Mouse (Mus musculus) duodenum, adult 2 months (tissue): ENCODE measurements around the gene Rfk. TPM values are rescaled to one million over a fixed set of nuclear protein-coding genes. Genes with fewer than 3 reads are reported as not detected.

Experiments used
- polyA plus RNA-seq: library from polyadenylated mRNA; depleted of rRNA; stranded (reverse); fragments of >200 nt; gene quantifications from 2 replicates; pipeline ENCODE4 v1.2.3, GENCODE M21; 2012; ENCODE audit warnings: low replicate concordance; rRNA removed

Gene Rfk
- polyA plus RNA-seq, result 310 and 1,090 TPM in 2 replicates

GRCm38 (mm10) chr19:17393841-17394591 is at the start of gene Rfk:
Rfk (plus strand) TSS chr19:17394043.

GRCm38 (mm10) chr19:17372701-17373100 is 21.1 kb upstream of the Rfk start, which contains the start of gene Gcnt1:
Gcnt1 (minus strand) TSS chr19:17372844.

Other genes starting within 250 kb of the Rfk start
- 0.55 and 0.63 TPM in 2 replicates for gene Gcnt1, start 21.2 kb upstream of the Rfk start, polyA plus RNA-seq